Mouse (Mus musculus) left cerebral cortex, adult 6 months (tissue): ENCODE results near the gene Wdr89. TPM values are rescaled to one million over a fixed set of nuclear protein-coding genes. Genes with fewer than 3 reads are reported as not detected.

Experiments
- long read RNA-seq, 2 experiments: library from polyadenylated mRNA; unstranded; transcript quantifications; one replicate each; pipeline ENCODE4 v2.0.0; 2019 to 2020
- polyA plus RNA-seq: library from polyadenylated mRNA; unstranded; fragments of <200 nt; fragmentation: Nextera tagmentation; gene quantifications from 2 replicates; pipeline ENCODE4 v1.2.3, GENCODE M21; 2021

Wdr89 gene
- 4.6 and 5.3 TPM in 2 replicates for polyA plus RNA-seq
- long read RNA-seq, experiment 1, transcript Wdr89-201 (2 exons, 2,979 nt), result major isoform, 23 of 30 reads
- long read RNA-seq, experiment 1, partial matches to known transcripts, result 1 of 30 reads
- long read RNA-seq, experiment 1, other reads (novel, unspliced or antisense), result 6 of 30 reads
- long read RNA-seq, experiment 2, partial matches to known transcripts, result 0 of 62 reads
- long read RNA-seq, experiment 2, other reads (novel, unspliced or antisense), result 60 of 62 reads

GRCm38 (mm10) chr12:75669258-75670106 is at the start of gene Wdr89:
Wdr89 (minus strand) TSS chr12:75669537.

GRCm38 (mm10) chr12:75596154-75597002 is 73.0 kb downstream of the Wdr89 start, which contains the start of gene Ppp2r5e:
Ppp2r5e (minus strand) TSS chr12:75596245.

Other genes starting within 250 kb of the Wdr89 start
- gene Ppp2r5e, start 73.3 kb downstream of the Wdr89 start, polyA plus RNA-seq, result 9.7 and 27.8 TPM in 2 replicates
- 6.1 and 33.3 TPM in 2 replicates for gene Sgpp1, start 66.2 kb upstream of the Wdr89 start, polyA plus RNA-seq
- gene Syne2, start 148.6 kb upstream of the Wdr89 start, polyA plus RNA-seq, result 6.0 and 6.5 TPM in 2 replicates